In the genomic region with DNA sequence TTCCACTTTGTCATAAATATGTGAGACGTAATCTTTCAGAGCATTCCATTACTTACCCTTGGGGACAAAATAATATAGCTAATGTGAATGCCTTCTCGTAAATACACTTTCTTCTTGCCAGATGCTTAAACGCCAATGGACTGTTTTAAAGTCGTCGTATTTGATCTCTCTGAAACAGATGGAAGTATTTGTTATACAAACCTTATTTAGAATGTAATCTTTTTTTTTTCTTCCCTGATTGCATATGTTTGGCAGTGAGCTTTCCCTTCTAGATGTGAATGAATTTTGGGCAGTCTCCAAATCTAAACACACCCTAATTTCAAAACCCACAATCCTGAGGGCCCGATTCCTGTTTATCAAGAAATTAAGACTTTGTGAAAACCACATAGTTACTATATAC, we compare ENCODE assay signal across 22 mouse cellular contexts.
"Had no signal": no experiment of that assay in that cellular context is flagged by ENCODE, and none has a peak within 500 bp of the region (broad histone marks: within the 10 kb centered on the region; RNA-seq: fewer than 3 reads in every experiment).

No protein-coding gene starts in this region.

- H3K36me3 ChIP-seq: heart, embryonic 10.5 days; heart, embryonic 12.5 days; hindbrain, embryonic 12.5 days; intestine, embryonic 15.5 days; limb, embryonic 13.5 days had no signal

- ATAC-seq: hindbrain, embryonic 16.5 days; inflammation-experienced regulatory T-cells, adult 6 months; intestine, embryonic 15.5 days; intestine, postnatal 0 days had no signal

- H3K27ac ChIP-seq: gastrocnemius, adult 2 months; heart, embryonic 10.5 days; hindbrain, embryonic 10.5 days; hindbrain, embryonic 12.5 days; hindbrain, embryonic 14.5 days; intestine, embryonic 15.5 days; layer of hippocampus, adult 2 months; left cerebral cortex, adult 2 months; limb, embryonic 13.5 days had no signal

- H3K9me3 ChIP-seq: heart, embryonic 10.5 days; heart, embryonic 12.5 days; hindbrain, embryonic 10.5 days; hindbrain, embryonic 12.5 days; intestine, embryonic 15.5 days; limb, embryonic 13.5 days had no signal

- H3K4me1 ChIP-seq: heart, embryonic 10.5 days; heart, embryonic 12.5 days; hindbrain, embryonic 10.5 days; hindbrain, embryonic 12.5 days had no signal

- DNase-seq: gastrocnemius, adult 2 months; gastrocnemius, postnatal 10 days; gastrocnemius, postnatal 25 days; heart, adult 18-20 months; heart, postnatal 10 days; kidney, adult 18-20 months; kidney, adult 8-10 months; kidney, postnatal 10 days; kidney, postnatal 25 days; kidney, postnatal 4 days had no signal

- H3K9ac ChIP-seq: heart, embryonic 12.5 days; hindbrain, embryonic 12.5 days; hindbrain, embryonic 14.5 days; intestine, embryonic 15.5 days; limb, embryonic 13.5 days had no signal

- H3K4me3 ChIP-seq: gastrocnemius, adult 2 months; heart, embryonic 10.5 days; heart, embryonic 12.5 days; hindbrain, embryonic 10.5 days; hindbrain, embryonic 12.5 days; intestine, embryonic 15.5 days; layer of hippocampus, adult 2 months; left cerebral cortex, adult 2 months; limb, embryonic 13.5 days had no signal

- H3K27me3 ChIP-seq: heart, embryonic 12.5 days; hindbrain, embryonic 12.5 days; intestine, embryonic 15.5 days; limb, embryonic 13.5 days had no signal

- H3K4me2 ChIP-seq: heart, embryonic 12.5 days; hindbrain, embryonic 12.5 days; hindbrain, embryonic 14.5 days; intestine, embryonic 15.5 days; limb, embryonic 13.5 days had no signal
